In the genomic region with DNA sequence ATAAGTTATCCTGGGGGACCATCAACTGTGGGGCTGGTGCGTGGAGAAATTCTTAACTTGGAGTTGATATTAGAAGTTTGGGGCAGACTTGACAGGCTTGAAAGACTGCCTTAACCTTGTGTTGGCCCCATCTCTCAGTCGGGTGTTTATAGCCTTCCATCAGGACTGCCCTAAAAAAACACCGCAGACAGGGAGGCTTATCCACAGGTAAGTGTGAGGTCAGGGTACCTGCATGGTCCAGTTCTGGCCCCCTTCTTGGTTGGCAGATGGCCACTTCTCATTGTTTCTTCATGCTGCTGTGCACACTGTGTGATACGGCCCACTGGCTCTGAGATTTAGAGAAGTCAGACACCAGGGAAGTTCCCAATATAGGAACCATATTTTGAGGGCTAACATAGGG, we compare ENCODE assay signal across 20 mouse cellular contexts. TPM values are rescaled to one million over a fixed set of nuclear protein-coding genes. Genes with fewer than 3 reads are reported as not detected.
DNase-seq lines count a peak whose midpoint lies in the region; ATAC-seq and TF ChIP-seq lines count a peak whose summit lies in the region.
"Had no signal": no experiment of that assay in that cellular context is flagged by ENCODE, and none has a peak within 500 bp of the region (broad histone marks: within the 10 kb centered on the region; RNA-seq: fewer than 3 reads in every experiment).

No protein-coding gene starts in this region.

- TF ChIP-seq CTCF in lung, postnatal 0 days (IDR thresholded peaks at IDR 0.05), result no peak

- DNase-seq in heart, adult 11 months, result peak; percentile 76
- DNase-seq in ovary, adult 18-20 months (ENCODE audit: low spot score), result peak; percentile 15
- no peak for DNase-seq in ovary, postnatal 10 days (ENCODE audit: low spot score)
- DNase-seq in kidney, postnatal 14 days, result peak; percentile 33
- no peak for DNase-seq in lung, postnatal 0 days (ENCODE audit: low spot score)
- DNase-seq: adrenal gland, adult 2 months; adrenal gland, postnatal 25 days; cerebellum, adult 2 months; embryo, embryonic 11 days; gastrocnemius, adult 2 months; gastrocnemius, postnatal 25 days; heart, postnatal 10 days; heart, postnatal 4 days had no signal

- peaks cover 11% of the 10 kb centered on the region for H3K9me3 ChIP-seq in heart, embryonic 12.5 days (replicated peaks)
- H3K9me3 ChIP-seq in lung, postnatal 0 days (ENCODE audit: low read length), result no peaks in the 10 kb centered on the region
- H3K9me3 ChIP-seq: embryonic facial prominence, embryonic 15.5 days had no signal

- ATAC-seq in heart, embryonic 12.5 days (ENCODE audit: insufficient number of reproducible peaks, low FRiP score), result no peak
- no peak for ATAC-seq in lung, postnatal 0 days
- no peak for ATAC-seq in CD4-positive, CD25-positive, alpha-beta regulatory T cell, adult 4 months
- ATAC-seq: forebrain, embryonic 14.5 days had no signal

- no peaks in the 10 kb centered on the region for H3K36me3 ChIP-seq in heart, embryonic 12.5 days
- H3K36me3 ChIP-seq in lung, postnatal 0 days (ENCODE audit: insufficient read depth, low read length), result no peaks in the 10 kb centered on the region
- H3K36me3 ChIP-seq: embryonic facial prominence, embryonic 15.5 days; forebrain, embryonic 10.5 days; hindbrain, embryonic 12.5 days had no signal

- no peak overlapping the region for H3K4me2 ChIP-seq in heart, embryonic 12.5 days
- no peak overlapping the region for H3K4me2 ChIP-seq in lung, postnatal 0 days (replicated peaks; ENCODE audit: low read depth, low read length)
- H3K4me2 ChIP-seq: embryonic facial prominence, embryonic 15.5 days; hindbrain, embryonic 12.5 days had no signal

- H3K9ac ChIP-seq in heart, embryonic 12.5 days, result no peak overlapping the region
- H3K9ac ChIP-seq in lung, postnatal 0 days (replicated peaks; ENCODE audit: low read depth), result no peak overlapping the region
- H3K9ac ChIP-seq: embryonic facial prominence, embryonic 15.5 days; hindbrain, embryonic 12.5 days had no signal

- H3K4me3 ChIP-seq in heart, embryonic 12.5 days, result no peak overlapping the region
- H3K4me3 ChIP-seq in lung, postnatal 0 days (ENCODE audit: low read depth, low read length), result no peak overlapping the region
- H3K4me3 ChIP-seq: embryonic facial prominence, embryonic 15.5 days; erythroblast, embryonic 14.5 days; forebrain, embryonic 10.5 days; gastrocnemius, adult 2 months; hindbrain, embryonic 12.5 days had no signal

- H3K27ac ChIP-seq in heart, embryonic 12.5 days (ENCODE audit: poor library complexity, severe bottlenecking), result no peak overlapping the region
- no peak overlapping the region for H3K27ac ChIP-seq in lung, postnatal 0 days (ENCODE audit: low read length)
- H3K27ac ChIP-seq: embryonic facial prominence, embryonic 15.5 days; forebrain, embryonic 10.5 days; gastrocnemius, adult 2 months; hindbrain, embryonic 12.5 days had no signal

- 80% methylated on average over 4 of the region's 4 CpGs for WGBS in heart, embryonic 12.5 days
- 69% methylated on average over 4 of the region's 4 CpGs for WGBS in lung, postnatal 0 days

- H3K27me3 ChIP-seq in heart, embryonic 12.5 days (replicated peaks), result no peaks in the 10 kb centered on the region
- no peaks in the 10 kb centered on the region for H3K27me3 ChIP-seq in lung, postnatal 0 days (replicated peaks; ENCODE audit: insufficient read depth, low read length)
- H3K27me3 ChIP-seq: embryonic facial prominence, embryonic 15.5 days; hindbrain, embryonic 12.5 days had no signal

- TF ChIP-seq EP300 in lung, postnatal 0 days (IDR thresholded peaks at IDR 0.05), result no peak

- H3K4me1 ChIP-seq in heart, embryonic 12.5 days (replicated peaks), result peaks cover 20% of the 10 kb centered on the region
- no peaks in the 10 kb centered on the region for H3K4me1 ChIP-seq in lung, postnatal 0 days (ENCODE audit: insufficient read depth, low read depth, low read length)
- H3K4me1 ChIP-seq: embryonic facial prominence, embryonic 15.5 days; forebrain, embryonic 10.5 days; hindbrain, embryonic 12.5 days had no signal

RNA-seq across cellular contexts. Expression of a gene that starts 50.2 kb away (rescaled TPM):
- polyA plus RNA-seq in heart, embryonic 12.5 days (2016; fragmentation: Nextera tagmentation; extraction: Ambion mirVana), result 42.8 and 49.3 TPM in 2 replicates
- 24.3 and 24.6 TPM in 2 replicates for polyA plus RNA-seq in lung, postnatal 0 days (2015; fragmentation: Nextera tagmentation; extraction: Ambion mirVana)
- polyA plus RNA-seq in CD4-positive, CD25-positive, alpha-beta regulatory T cell, adult 4 months (2017; shearing (Covaris generic)), result 10 to 100 TPM; 29.9 to 45.3 TPM

Comparison
In these comparisons a context has a peak if more than half of its experiments do, and no peak if none do; other contexts are left out.
1. DNase-seq: peak in heart, adult 11 months (single experiment), ovary, adult 18-20 months (single experiment) and kidney, postnatal 14 days (single experiment); none in ovary, postnatal 10 days (single experiment) and lung, postnatal 0 days (single experiment).